Mouse (Mus musculus): ENCODE measurements around the gene Mt2. TPM values are rescaled to one million over a fixed set of nuclear protein-coding genes. Genes with fewer than 3 reads are reported as not detected.

Mt2 gene
- polyA plus RNA-seq, 1 experiment from 2014 or later: 60.3 TPM

DNA sequence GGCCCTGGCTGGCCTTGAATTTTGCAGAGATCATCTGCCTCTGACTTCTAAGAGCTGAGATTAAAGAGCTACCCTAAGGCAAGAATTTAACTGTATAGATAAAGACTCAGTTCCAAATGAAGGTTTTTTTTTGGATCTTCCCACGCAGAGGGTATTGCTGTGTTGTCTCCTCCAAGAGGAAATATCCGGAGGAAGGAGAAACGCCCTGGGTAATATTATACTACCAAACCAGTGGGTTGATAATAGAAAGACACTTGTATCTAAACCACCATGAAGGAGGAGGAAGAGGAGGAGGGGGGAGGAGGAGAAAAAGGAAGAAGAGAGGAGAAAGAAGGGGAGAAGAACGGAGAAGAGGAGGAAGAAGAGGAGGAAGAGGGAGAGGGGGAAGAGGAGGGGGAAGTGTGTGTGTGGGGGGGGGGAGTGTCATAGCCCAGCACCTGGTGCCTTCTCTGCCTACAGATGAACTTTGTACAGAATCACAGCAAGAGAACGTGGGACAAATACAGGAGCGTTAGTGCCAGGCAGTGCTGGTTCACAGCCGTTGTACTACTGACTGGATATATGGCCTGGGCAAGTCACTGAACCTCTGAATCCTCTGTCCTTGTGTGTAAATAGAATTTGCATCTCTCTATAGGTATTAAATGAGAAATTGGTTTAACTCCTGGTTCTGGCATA is 5.4 kb downstream of the Mt2 start:
- 48% methylated on average over 7 of the region's 7 CpGs for WGBS
- Histone ChIP-seq H3K4me2 (ENCODE audit: low read depth, low read length) (no peak overlapping the region), H3K4me3 (ENCODE audit: low read depth, low read length) (no peak overlapping the region), H3K36me3 (ENCODE audit: control insufficient read depth, insufficient read depth, low read length) (no peaks in the 10 kb centered on the region), H3K4me1 (ENCODE audit: control insufficient read depth, insufficient read depth, low read length) (no peaks in the 10 kb centered on the region; the same call in 1 of the 2 replicates), H3K9ac (ENCODE audit: low read depth, low read length) (no peak overlapping the region), H3K27me3 (replicated peaks; ENCODE audit: control insufficient read depth, insufficient read depth, low read length) (peaks cover 84% of the 10 kb centered on the region), H3K9me3 (ENCODE audit: control insufficient read depth, low read length) (no peaks in the 10 kb centered on the region), H3K27ac (replicated peaks; ENCODE audit: low read depth, low read length) (no peak overlapping the region)
- ATAC-seq (ENCODE audit: low read depth) (no peak), DNase-seq (ENCODE audit: low spot score) (no peak)

DNA sequence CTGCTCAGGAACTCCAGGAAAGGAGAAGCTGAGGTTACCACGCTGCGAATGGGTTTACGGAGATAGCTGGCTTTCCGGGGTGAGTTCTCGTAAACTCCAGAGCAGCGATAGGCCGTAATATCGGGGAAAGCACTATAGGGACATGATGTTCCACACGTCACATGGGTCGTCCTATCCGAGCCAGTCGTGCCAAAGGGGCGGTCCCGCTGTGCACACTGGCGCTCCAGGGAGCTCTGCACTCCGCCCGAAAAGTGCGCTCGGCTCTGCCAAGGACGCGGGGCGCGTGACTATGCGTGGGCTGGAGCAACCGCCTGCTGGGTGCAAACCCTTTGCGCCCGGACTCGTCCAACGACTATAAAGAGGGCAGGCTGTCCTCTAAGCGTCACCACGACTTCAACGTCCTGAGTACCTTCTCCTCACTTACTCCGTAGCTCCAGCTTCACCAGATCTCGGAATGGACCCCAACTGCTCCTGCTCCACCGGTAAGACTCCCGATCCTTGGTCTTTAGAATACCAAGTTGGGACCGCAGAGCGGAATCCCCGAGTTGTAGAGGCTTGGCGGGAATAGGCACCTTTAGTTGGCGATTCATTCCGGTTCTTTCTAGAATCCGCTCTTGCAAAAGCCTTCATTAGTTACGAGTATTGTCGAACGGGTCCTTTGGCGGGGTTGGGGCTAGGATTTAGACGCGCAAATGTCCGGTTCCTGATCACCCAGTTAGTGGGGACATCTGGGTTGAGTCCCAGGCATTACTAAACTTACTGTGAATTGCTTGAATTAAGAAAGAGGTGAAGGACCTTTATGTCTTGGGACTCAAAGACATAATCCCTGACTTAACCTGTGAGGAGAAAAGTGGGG is 6.6 kb downstream of the Mt2 start, which contains the start of gene Mt1:
Gene Mt1, plus strand, starts transcription at position 226 of the 856 bp plus-strand sequence.
- Histone ChIP-seq H3K4me3 (ENCODE audit: low read depth, low read length) (peak within 1 kb of the TSS; percentile 46), H3K9ac (ENCODE audit: low read depth, low read length) (peak within 1 kb of the TSS; percentile 61), H3K27ac (replicated peaks; ENCODE audit: low read depth, low read length) (no peak within 1 kb of the TSS), H3K4me1 (ENCODE audit: control insufficient read depth, insufficient read depth, low read length) (no peaks in the 10 kb centered on the region), H3K36me3 (ENCODE audit: control insufficient read depth, insufficient read depth, low read length) (no peaks in the 10 kb centered on the region), H3K27me3 (replicated peaks; ENCODE audit: control insufficient read depth, insufficient read depth, low read length) (peaks cover 84% of the 10 kb centered on the region), H3K9me3 (ENCODE audit: control insufficient read depth, low read length) (no peaks in the 10 kb centered on the region), H3K4me2 (ENCODE audit: low read depth, low read length) (peak within 1 kb of the TSS; percentile 84)
- DNase-seq (ENCODE audit: low spot score) (peak; percentile 93), ATAC-seq (ENCODE audit: low read depth) (peak; percentile 89)
- 1% methylated on average over 49 of the region's 50 CpGs for WGBS

DNA sequence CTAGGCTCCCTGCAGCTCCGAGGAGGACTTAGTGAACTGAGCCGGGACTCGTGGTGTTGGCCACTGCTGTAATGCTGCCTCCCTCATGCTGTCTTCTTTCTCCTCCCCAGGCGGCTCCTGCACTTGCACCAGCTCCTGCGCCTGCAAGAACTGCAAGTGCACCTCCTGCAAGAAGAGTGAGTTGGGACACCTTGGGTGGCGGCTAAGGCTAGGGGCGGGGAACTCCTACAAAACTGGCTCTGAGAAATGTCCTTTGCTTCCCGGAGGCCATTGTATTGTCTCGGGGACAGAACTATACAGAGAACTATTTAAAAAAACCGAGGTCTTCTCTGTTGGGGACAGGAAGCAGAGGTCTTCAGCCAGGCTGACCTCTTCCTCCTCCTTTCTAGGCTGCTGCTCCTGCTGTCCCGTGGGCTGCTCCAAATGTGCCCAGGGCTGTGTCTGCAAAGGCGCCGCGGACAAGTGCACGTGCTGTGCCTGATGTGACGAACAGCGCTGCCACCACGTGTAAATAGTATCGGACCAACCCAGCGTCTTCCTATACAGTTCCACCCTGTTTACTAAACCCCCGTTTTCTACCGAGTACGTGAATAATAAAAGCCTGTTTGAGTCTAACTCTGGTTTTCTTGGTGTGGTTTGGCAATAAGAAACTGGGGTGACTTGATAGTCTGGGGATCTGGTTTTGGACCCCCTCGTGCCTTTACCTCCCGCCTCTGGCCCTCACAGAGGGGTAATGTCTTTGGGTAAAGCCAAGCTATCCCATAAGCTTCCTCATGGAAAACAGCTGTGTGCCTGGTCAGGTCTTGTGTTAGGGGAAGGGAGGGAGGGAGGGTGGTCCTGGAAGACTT is 7.5 kb downstream of the Mt2 start:
- peak overlapping the region; percentile 61; the same call in 1 of the 2 replicates for H3K9ac ChIP-seq (ENCODE audit: low read depth, low read length)
- H3K4me3 ChIP-seq (ENCODE audit: low read depth, low read length): peak overlapping the region; percentile 46
- peaks cover 84% of the 10 kb centered on the region for H3K27me3 ChIP-seq (replicated peaks; ENCODE audit: control insufficient read depth, insufficient read depth, low read length)
- peak overlapping the region; percentile 84 for H3K4me2 ChIP-seq (ENCODE audit: low read depth, low read length)
- WGBS: 3% methylated on average over 25 of the region's 25 CpGs
- 0 out of 2 replicates have a peak, but pooled peaks cover 2% of the 10 kb centered on the region for H3K4me1 ChIP-seq (ENCODE audit: control insufficient read depth, insufficient read depth, low read length)
- no peaks in the 10 kb centered on the region for H3K36me3 ChIP-seq (ENCODE audit: control insufficient read depth, insufficient read depth, low read length)
- no peak for DNase-seq (ENCODE audit: low spot score)
- ATAC-seq (ENCODE audit: low read depth): no peak
- H3K9me3 ChIP-seq (ENCODE audit: control insufficient read depth, low read length): no peaks in the 10 kb centered on the region
- H3K27ac ChIP-seq (replicated peaks; ENCODE audit: low read depth, low read length): no peak overlapping the region

DNA sequence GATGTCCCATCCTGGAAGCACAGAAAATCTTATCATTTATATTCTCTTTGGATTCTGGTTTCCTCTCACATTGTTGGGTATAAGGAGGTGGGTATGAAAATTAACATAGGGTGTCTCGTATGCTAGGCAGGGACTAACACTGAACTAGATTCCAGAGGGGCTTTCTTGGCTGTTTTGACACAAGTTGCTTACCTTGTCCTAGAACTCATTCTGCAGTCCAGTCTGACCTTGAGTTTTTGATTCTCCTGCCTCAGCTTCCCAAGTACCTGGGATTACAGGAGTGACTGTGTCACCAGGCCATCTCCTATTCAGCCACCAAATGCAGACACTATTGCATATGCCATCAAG is 8.1 kb downstream of the Mt2 start:
- DNase-seq (ENCODE audit: low spot score) (no peak), ATAC-seq (ENCODE audit: low read depth) (no peak)
- Histone ChIP-seq H3K4me2 (ENCODE audit: low read depth, low read length) (peak overlapping the region; percentile 84; the same call in 1 of the 2 replicates), H3K36me3 (ENCODE audit: control insufficient read depth, insufficient read depth, low read length) (no peaks in the 10 kb centered on the region), H3K9me3 (ENCODE audit: control insufficient read depth, low read length) (no peaks in the 10 kb centered on the region), H3K4me3 (ENCODE audit: low read depth, low read length) (no peak overlapping the region), H3K9ac (ENCODE audit: low read depth, low read length) (no peak overlapping the region), H3K27ac (replicated peaks; ENCODE audit: low read depth, low read length) (no peak overlapping the region), H3K4me1 (ENCODE audit: control insufficient read depth, insufficient read depth, low read length) (0 out of 2 replicates have a peak, but pooled peaks cover 2% of the 10 kb centered on the region), H3K27me3 (replicated peaks; ENCODE audit: control insufficient read depth, insufficient read depth, low read length) (peaks cover 83% of the 10 kb centered on the region)
- 88% methylated on average over 1 of the region's 1 CpGs for WGBS

DNA sequence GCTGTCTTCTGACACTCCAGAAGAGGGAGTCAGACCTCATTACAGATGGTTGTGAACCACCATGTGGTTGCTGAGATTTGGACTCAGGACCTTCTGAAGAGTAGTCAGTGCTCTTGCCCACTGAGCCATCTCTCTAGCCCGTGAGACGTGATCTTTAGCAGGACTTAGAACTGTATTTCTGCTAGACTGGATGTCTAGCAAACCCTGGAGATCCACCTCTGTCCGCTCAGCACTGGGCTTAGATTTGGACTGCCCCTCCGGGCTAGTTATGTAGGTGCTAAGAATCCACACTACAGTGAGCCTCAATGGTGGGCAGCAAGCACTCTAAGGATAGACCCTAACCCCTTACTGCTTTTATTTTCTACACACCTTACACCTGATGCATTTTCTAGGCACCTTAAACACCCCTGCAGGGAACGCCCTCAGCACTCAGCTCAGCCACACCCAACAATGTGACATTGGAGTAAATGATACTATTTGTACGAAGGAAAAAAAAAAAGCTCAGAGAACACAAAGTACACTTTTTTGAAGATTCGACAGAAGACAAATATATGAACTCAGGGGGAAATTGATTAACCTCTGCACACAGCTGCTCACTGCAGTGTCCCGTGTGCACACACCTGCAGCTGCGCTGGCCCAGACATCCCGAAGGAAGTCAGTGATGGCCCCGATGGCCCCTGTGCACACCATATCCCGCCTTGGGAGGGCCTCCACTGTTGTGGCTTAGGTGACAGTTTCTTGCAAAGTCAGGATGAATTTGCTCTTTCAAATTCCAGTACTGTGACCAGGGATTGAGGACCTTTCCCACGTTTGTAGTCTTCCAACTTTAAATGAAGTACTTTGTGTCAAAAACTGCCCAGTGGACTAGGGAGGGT is 9.8 kb downstream of the Mt2 start:
- Histone ChIP-seq H3K4me3 (ENCODE audit: low read depth, low read length) (no peak overlapping the region), H3K9ac (ENCODE audit: low read depth, low read length) (no peak overlapping the region), H3K27ac (replicated peaks; ENCODE audit: low read depth, low read length) (no peak overlapping the region), H3K4me2 (ENCODE audit: low read depth, low read length) (peak overlapping the region; percentile 48), H3K27me3 (replicated peaks; ENCODE audit: control insufficient read depth, insufficient read depth, low read length) (peaks cover 87% of the 10 kb centered on the region), H3K4me1 (ENCODE audit: control insufficient read depth, insufficient read depth, low read length) (peaks cover 2% of the 10 kb centered on the region; the same call in 1 of the 2 replicates), H3K36me3 (ENCODE audit: control insufficient read depth, insufficient read depth, low read length) (no peaks in the 10 kb centered on the region), H3K9me3 (ENCODE audit: control insufficient read depth, low read length) (no peaks in the 10 kb centered on the region)
- WGBS: 58% methylated on average over 13 of the region's 13 CpGs
- ATAC-seq (ENCODE audit: low read depth) (no peak), DNase-seq (ENCODE audit: low spot score) (no peak)

DNA sequence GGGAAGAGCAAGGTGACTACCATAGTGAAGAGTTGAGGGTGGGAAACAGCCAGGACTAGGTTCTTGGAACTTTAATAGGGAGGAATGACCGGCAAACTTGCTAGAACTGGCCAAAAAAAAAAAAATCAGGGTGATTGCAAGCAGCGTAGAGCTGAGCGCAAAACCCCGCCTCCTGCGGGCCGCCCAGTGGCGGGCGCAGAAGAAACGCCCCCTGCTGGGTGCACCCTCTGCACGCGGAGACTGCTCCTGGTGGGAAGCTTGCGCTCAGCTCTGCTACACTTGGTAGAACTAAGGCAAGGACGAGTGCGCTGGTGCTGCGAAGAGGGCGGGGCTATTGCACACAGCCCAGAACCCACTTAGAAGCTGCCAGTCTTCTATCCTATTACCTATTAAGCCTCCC is 10.7 kb downstream of the Mt2 start:
- H3K4me1 ChIP-seq (ENCODE audit: control insufficient read depth, insufficient read depth, low read length): peaks cover 2% of the 10 kb centered on the region; the same call in 1 of the 2 replicates
- H3K36me3 ChIP-seq (ENCODE audit: control insufficient read depth, insufficient read depth, low read length): no peaks in the 10 kb centered on the region
- WGBS: 2% methylated on average over 15 of the region's 16 CpGs
- H3K9ac ChIP-seq (ENCODE audit: low read depth, low read length): no peak overlapping the region
- no peak overlapping the region for H3K27ac ChIP-seq (replicated peaks; ENCODE audit: low read depth, low read length)
- peak overlapping the region; percentile 11 for H3K4me3 ChIP-seq (ENCODE audit: low read depth, low read length)
- H3K9me3 ChIP-seq (ENCODE audit: control insufficient read depth, low read length): no peaks in the 10 kb centered on the region
- H3K4me2 ChIP-seq (ENCODE audit: low read depth, low read length): peak overlapping the region; percentile 48
- DNase-seq (ENCODE audit: low spot score) (peak; percentile 89), ATAC-seq (ENCODE audit: low read depth) (peak; percentile 76)
- H3K27me3 ChIP-seq (replicated peaks; ENCODE audit: control insufficient read depth, insufficient read depth, low read length): peaks cover 90% of the 10 kb centered on the region

DNA sequence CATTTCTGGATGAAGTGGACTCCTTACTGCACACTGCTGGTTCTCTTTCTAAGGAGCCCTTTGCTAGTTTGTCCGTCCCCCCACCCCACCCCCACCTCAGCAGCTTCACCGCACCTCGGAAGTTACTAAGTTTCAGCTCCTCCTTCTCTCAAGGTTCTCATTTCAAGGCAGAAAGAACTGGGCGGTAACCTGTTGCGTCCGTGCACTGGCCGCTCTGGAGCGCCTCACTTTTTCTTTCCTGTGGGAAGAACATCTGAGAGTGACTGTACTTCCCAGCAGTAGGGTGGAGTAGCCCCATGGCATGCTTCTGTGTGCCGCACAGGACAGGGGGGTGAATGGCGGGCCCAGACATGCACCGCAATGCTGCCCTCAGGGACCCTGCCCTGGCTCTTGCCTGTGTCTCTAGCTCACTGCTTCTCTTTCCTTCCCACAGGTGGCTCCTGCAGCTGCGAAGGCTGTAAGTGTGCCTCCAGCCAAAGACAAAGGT is 11.9 kb downstream of the Mt2 start:
- H3K36me3 ChIP-seq (ENCODE audit: control insufficient read depth, insufficient read depth, low read length): no peaks in the 10 kb centered on the region
- WGBS: 19% methylated on average over 12 of the region's 12 CpGs
- ATAC-seq (ENCODE audit: low read depth): no peak; the same call in 1 of the 2 replicates
- DNase-seq (ENCODE audit: low spot score): peak; percentile 40
- peaks cover 2% of the 10 kb centered on the region; the same call in 1 of the 2 replicates for H3K4me1 ChIP-seq (ENCODE audit: control insufficient read depth, insufficient read depth, low read length)
- 0 out of 2 replicates have a peak overlapping the region, but pooled peaks have one; percentile 48 for H3K4me2 ChIP-seq (ENCODE audit: low read depth, low read length)
- no peak overlapping the region for H3K27ac ChIP-seq (replicated peaks; ENCODE audit: low read depth, low read length)
- H3K9me3 ChIP-seq (ENCODE audit: control insufficient read depth, low read length): no peaks in the 10 kb centered on the region
- H3K27me3 ChIP-seq (replicated peaks; ENCODE audit: control insufficient read depth, insufficient read depth, low read length): peaks cover 77% of the 10 kb centered on the region
- H3K4me3 ChIP-seq (ENCODE audit: low read depth, low read length): 0 out of 2 replicates have a peak overlapping the region, but pooled peaks have one; percentile 3
- no peak overlapping the region for H3K9ac ChIP-seq (ENCODE audit: low read depth, low read length)
